Mouse (Mus musculus) kidney, adult 18-20 months (tissue): ENCODE results near the gene Ercc6l.
"Not testable (repeated sequence)": the region's sequence is repeated elsewhere in the genome, so short reads cannot be mapped to it uniquely, and the experiment has no call there.

ENCODE experiments used
- DNase-seq: peaks from one replicate; pipeline ENCODE4 v3.0.0; 2021

Gene Ercc6l

GRCm38 (mm10) chrX:102103830-102104229 is 53.1 kb downstream of the Ercc6l start:
- not testable (repeated sequence) for DNase-seq

- DNase-seq: no peak
Observed at GRCm38 (mm10) chrX:102101886-102102285, 55.0 kb downstream of the Ercc6l start.

- no peak for DNase-seq
Observed at GRCm38 (mm10) chrX:102094381-102094904, 62.4 kb downstream of the Ercc6l start.
